Comparison of ENCODE assay signal across 24 mouse cellular contexts in genomic region chr6:74903551-74903950, GRCm38 (mm10).
"Had no signal": no experiment of that assay in that cellular context is flagged by ENCODE, and none has a peak within 500 bp of the region (broad histone marks: within the 10 kb centered on the region; RNA-seq: fewer than 3 reads in every experiment).

No protein-coding gene starts in this region.

- DNase-seq: gastrocnemius, adult 2 months; gastrocnemius, postnatal 25 days; heart, adult 18-20 months; heart, postnatal 10 days; heart, postnatal 4 days; kidney, adult 18-20 months; kidney, adult 9 months; kidney, postnatal 14 days; kidney, postnatal 36 days; layer of hippocampus, adult 9-11 months; layer of hippocampus, postnatal 36 days; left cerebral cortex, postnatal 4 days had no signal

- H3K4me3 ChIP-seq: gastrocnemius, adult 2 months; heart, embryonic 10.5 days; heart, embryonic 12.5 days; hindbrain, embryonic 10.5 days; hindbrain, embryonic 12.5 days; intestine, embryonic 15.5 days; kidney, embryonic 15.5 days; limb, embryonic 13.5 days; limb, embryonic 15.5 days; liver, embryonic 12.5 days had no signal

- H3K27ac ChIP-seq: gastrocnemius, adult 2 months; heart, embryonic 10.5 days; hindbrain, embryonic 10.5 days; hindbrain, embryonic 12.5 days; hindbrain, embryonic 14.5 days; intestine, embryonic 15.5 days; kidney, embryonic 15.5 days; kidney, postnatal 0 days; limb, embryonic 13.5 days; limb, embryonic 15.5 days; liver, embryonic 12.5 days; liver, embryonic 14.5 days had no signal

- H3K9me3 ChIP-seq: heart, embryonic 10.5 days; heart, embryonic 12.5 days; hindbrain, embryonic 10.5 days; hindbrain, embryonic 12.5 days; intestine, embryonic 15.5 days; kidney, embryonic 15.5 days; limb, embryonic 13.5 days; limb, embryonic 15.5 days; liver, embryonic 12.5 days had no signal

- H3K27me3 ChIP-seq: heart, embryonic 12.5 days; hindbrain, embryonic 12.5 days; intestine, embryonic 15.5 days; kidney, embryonic 15.5 days; limb, embryonic 13.5 days; limb, embryonic 15.5 days; liver, embryonic 12.5 days had no signal

- H3K4me1 ChIP-seq: heart, embryonic 10.5 days; heart, embryonic 12.5 days; hindbrain, embryonic 10.5 days; hindbrain, embryonic 12.5 days; intestine, embryonic 15.5 days; kidney, embryonic 15.5 days; limb, embryonic 13.5 days; limb, embryonic 15.5 days; liver, embryonic 12.5 days had no signal

- H3K36me3 ChIP-seq: heart, embryonic 10.5 days; heart, embryonic 12.5 days; hindbrain, embryonic 10.5 days; hindbrain, embryonic 12.5 days; intestine, embryonic 15.5 days; kidney, embryonic 15.5 days; limb, embryonic 13.5 days; limb, embryonic 15.5 days; liver, embryonic 12.5 days had no signal

- H3K9ac ChIP-seq: heart, embryonic 12.5 days; hindbrain, embryonic 12.5 days; hindbrain, embryonic 14.5 days; intestine, embryonic 15.5 days; kidney, embryonic 15.5 days; limb, embryonic 13.5 days; limb, embryonic 15.5 days; liver, embryonic 12.5 days; liver, embryonic 14.5 days had no signal
